Mouse (Mus musculus) midbrain, embryonic 11.5 days (tissue): ENCODE results near the gene Hsd17b11. TPM values are rescaled to one million over a fixed set of nuclear protein-coding genes. Genes with fewer than 3 reads are reported as not detected.

ENCODE experiments used
- ATAC-seq: fragments of 200-750 bp; cut with Nextera tagmentation; 2 replicates; pipeline ENCODE4 v1.8.0; 2017; ENCODE audit warnings: moderate TSS enrichment, moderate library complexity; ENCODE audit not compliant: low FRiP score
- DNase-seq: peaks from one replicate; pipeline ENCODE4 v3.0.0; 2015; ENCODE audit warnings: low spot score; ENCODE audit errors: missing footprints
- H3K27ac ChIP-seq: fragments of 300-500 bp; sonication (generic); 2 replicates; pipeline ENCODE4 v1.5.1; 2014; ENCODE audit warnings: low read depth, low read length
- H3K27me3 ChIP-seq: fragments of 300-500 bp; sonication (generic); 2 replicates; pipeline ENCODE4 v1.6.1; 2014; ENCODE audit warnings: mild to moderate bottlenecking, low read length, moderate library complexity, mixed read lengths; ENCODE audit not compliant: control insufficient read depth, insufficient read depth
- H3K36me3 ChIP-seq: fragments of 300-500 bp; sonication (generic); 2 replicates; pipeline ENCODE4 v1.6.1; 2014; ENCODE audit warnings: mild to moderate bottlenecking, low read length, moderate library complexity, mixed read lengths; ENCODE audit not compliant: control insufficient read depth, insufficient read depth
- H3K4me1 ChIP-seq: fragments of 300-500 bp; sonication (generic); 2 replicates; pipeline ENCODE4 v1.6.1; 2014; ENCODE audit warnings: low read length; ENCODE audit not compliant: control insufficient read depth, insufficient read depth
- H3K4me2 ChIP-seq: fragments of 300-500 bp; sonication (generic); 2 replicates; pipeline ENCODE4 v1.6.1; 2014; ENCODE audit warnings: mild to moderate bottlenecking, moderate library complexity
- H3K4me3 ChIP-seq: fragments of 300-500 bp; sonication (generic); 2 replicates; pipeline ENCODE4 v1.5.1; 2014; ENCODE audit warnings: low read depth, low read length
- H3K9ac ChIP-seq: fragments of 300-500 bp; sonication (generic); 2 replicates; pipeline ENCODE4 v1.6.1; 2014; ENCODE audit warnings: low read length
- H3K9me3 ChIP-seq: fragments of 300-500 bp; sonication (generic); 2 replicates; pipeline ENCODE4 v1.6.1; 2016; ENCODE audit warnings: low read length; ENCODE audit not compliant: control insufficient read depth
- WGBS: fragments of 180-500 bp; shearing (Covaris S2); extraction: QIAGEN DNeasy Blood & Tissue Kit; methylation state at CpG from one replicate; pipeline ENCODE4 v1.1.7; 2014; 5-methylcytosine and 5-hydroxymethylcytosine counted together
- microRNA-seq: library from miRNA; unstranded; fragments of <30 nt; microRNA quantifications from one replicate; pipeline ENCODE4, GENCODE M21; 2017
- polyA plus RNA-seq: library from polyadenylated mRNA; unstranded; fragments of >200 nt; fragmentation: Nextera tagmentation; extraction: Ambion mirVana; gene quantifications from 2 replicates; pipeline ENCODE4 v1.2.1, GENCODE M21; 2014

Gene Hsd17b11
- polyA plus RNA-seq, 1 experiment from 2014 or later, result 1.1 TPM

DNA sequence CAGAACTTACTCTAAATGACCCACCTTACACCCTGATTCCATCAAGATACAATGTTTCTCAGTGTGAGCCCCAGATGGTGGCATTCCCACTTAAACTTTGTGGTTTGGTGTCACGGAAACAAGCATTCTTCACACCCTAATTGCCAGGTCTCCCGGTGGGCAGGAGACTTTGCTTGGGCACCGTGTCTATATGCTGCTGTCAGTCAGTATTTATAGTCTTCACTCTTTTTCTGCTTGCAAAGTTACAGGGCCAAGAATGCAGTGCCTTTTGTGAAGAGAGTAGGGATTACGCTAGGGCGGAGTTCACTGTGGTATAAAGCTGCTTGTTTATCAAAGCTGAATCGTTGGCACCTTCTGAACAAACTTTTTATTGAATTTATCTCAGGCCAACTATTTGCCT, 78.5 kb downstream of the Hsd17b11 start:
- no peak overlapping the region for H3K4me2 ChIP-seq
- no peak overlapping the region for H3K9ac ChIP-seq
- no peak overlapping the region for H3K27ac ChIP-seq
- H3K4me3 ChIP-seq, result no peak overlapping the region
- H3K4me1 ChIP-seq, result peaks cover 7% of the 10 kb centered on the region; the same call in 1 of the 2 replicates
- ATAC-seq, result no peak
- no peaks in the 10 kb centered on the region for H3K9me3 ChIP-seq
- no peaks in the 10 kb centered on the region for H3K27me3 ChIP-seq
- no peak for DNase-seq
- WGBS, result 39% methylated on average over 6 of the region's 6 CpGs
- no peaks in the 10 kb centered on the region for H3K36me3 ChIP-seq

DNA sequence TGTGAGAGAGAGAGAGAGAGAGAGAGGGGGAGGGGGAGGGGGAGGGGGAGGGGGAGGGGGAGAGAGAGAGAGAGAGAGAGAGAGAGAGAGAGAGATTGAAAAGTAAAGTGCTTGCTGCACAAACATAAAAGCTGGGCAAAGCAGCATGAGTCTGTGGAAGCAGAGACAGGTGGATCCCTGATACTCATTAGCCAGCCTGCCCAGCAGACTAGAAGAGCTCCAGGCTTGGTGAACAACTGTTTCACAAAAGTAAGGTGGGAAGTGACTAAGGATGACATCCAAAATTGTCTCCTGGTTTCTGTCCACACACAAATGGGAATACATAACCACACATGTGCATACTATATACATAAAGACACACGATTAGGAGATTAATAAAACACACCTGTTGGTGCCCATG, 81.9 kb downstream of the Hsd17b11 start:
- Histone ChIP-seq H3K4me2 (no peak overlapping the region), H3K27ac (no peak overlapping the region), H3K9me3 (no peaks in the 10 kb centered on the region), H3K9ac (no peak overlapping the region), H3K27me3 (no peaks in the 10 kb centered on the region), H3K4me3 (no peak overlapping the region), H3K36me3 (no peaks in the 10 kb centered on the region), H3K4me1 (peaks cover 13% of the 10 kb centered on the region; the same call in 1 of the 2 replicates)
- ATAC-seq, result no peak
- DNase-seq, result no peak
- WGBS, result 77% methylated on average over 1 of the region's 1 CpGs

Small RNA genes lying within 50 kb of the gene (microRNA-seq; reads per million reads assigned to microRNA genes)
- gene Mir5619, result 6.3 reads per million, percentile 24 among the genes with 10 or more reads in this experiment

Other genes with a start within 250 kb of the Hsd17b11 start
- gene Klhl8, start 110.7 kb downstream of the Hsd17b11 start, polyA plus RNA-seq, result 16.5 and 16.9 TPM in 2 replicates
- gene Hsd17b13, start 44.5 kb downstream of the Hsd17b11 start, polyA plus RNA-seq, result not detected in 2 replicates
- 61.8 and 64.7 TPM in 2 replicates for gene Nudt9, start 24.4 kb upstream of the Hsd17b11 start, polyA plus RNA-seq
- gene Gm17660, start 55.7 kb upstream of the Hsd17b11 start, polyA plus RNA-seq, result 0.29 TPM in 1 of 2 replicates, not detected in the other
- 49.8 and 58.3 TPM in 2 replicates for gene Sparcl1, start 91.8 kb upstream of the Hsd17b11 start, polyA plus RNA-seq
- not detected in 2 replicates for gene Dspp, start 148.8 kb upstream of the Hsd17b11 start, polyA plus RNA-seq
- gene Dmp1, start 180.7 kb upstream of the Hsd17b11 start, polyA plus RNA-seq, result 0.93 and 1.4 TPM in 2 replicates